Mouse (Mus musculus) erythroblast, embryonic 14.5 days (primary cell): ENCODE results near the gene Gsdme. TPM values are rescaled to one million over a fixed set of nuclear protein-coding genes. Genes with fewer than 3 reads are reported as not detected.

Source experiments
- H3K27me3 ChIP-seq: 2 replicates; pipeline ENCODE4 v1.6.1; 2012; ENCODE audit warnings: inconsistent platforms; ENCODE audit not compliant: control insufficient read depth
- H3K36me3 ChIP-seq: 2 replicates; pipeline ENCODE4 v1.6.1; 2012; ENCODE audit warnings: mild to moderate bottlenecking, inconsistent platforms; ENCODE audit not compliant: control insufficient read depth
- H3K4me1 ChIP-seq: 2 replicates; pipeline ENCODE4 v1.6.1; 2012; ENCODE audit warnings: inconsistent platforms; ENCODE audit not compliant: control insufficient read depth
- H3K4me3 ChIP-seq: replicated peaks from 2 replicates; pipeline ENCODE3; 2012; ENCODE audit warnings: moderate library complexity, mild to moderate bottlenecking, inconsistent platforms
- H3K9me3 ChIP-seq: 2 replicates; pipeline ENCODE4 v1.6.1; 2012; ENCODE audit warnings: low read length, inconsistent platforms, mixed read lengths; ENCODE audit not compliant: control insufficient read depth
- GATA1 ChIP-seq: IDR thresholded peaks from 2 replicates; pipeline ENCODE4 v1.6.1; 2012; ENCODE audit warnings: low read length, inconsistent platforms, mixed read lengths
- TAL1 ChIP-seq: IDR thresholded peaks from 3 replicates; pipeline ENCODE4 v1.6.1; 2012; ENCODE audit warnings: low read length, inconsistent platforms, mixed read lengths
- polyA plus RNA-seq: library from polyadenylated mRNA; stranded (reverse); fragments of >175 nt; gene quantifications from 2 replicates; pipeline ENCODE4 v1.2.3, GENCODE M21; 2012

Gene Gsdme
- 0.01 TPM in 2 replicates for polyA plus RNA-seq

DNA sequence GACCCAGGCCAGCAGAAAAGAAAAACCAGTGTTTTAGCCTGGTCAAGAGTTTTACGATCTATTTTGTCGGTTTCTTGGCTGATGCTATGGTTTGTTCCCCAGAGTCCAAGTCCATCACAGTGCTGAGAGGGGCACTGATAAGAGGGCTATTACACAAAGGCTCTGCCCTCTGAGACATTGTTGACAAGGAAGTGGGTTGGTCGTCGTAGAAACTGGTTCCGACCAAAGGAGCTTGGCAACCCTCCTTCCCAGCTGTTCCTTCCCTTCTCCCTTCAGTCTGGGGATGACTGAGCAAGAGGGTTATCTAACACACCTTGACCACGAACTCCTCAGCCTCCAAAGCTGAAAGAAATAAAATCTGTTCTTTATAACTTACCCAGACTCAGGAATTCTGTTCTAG is at the start of gene Gsdme:
Gene Gsdme (minus strand): TSS at position 193 of the 400 bp plus-strand sequence.
- Histone ChIP-seq H3K9me3 (no peaks in the 10 kb centered on the region), H3K36me3 (no peaks in the 10 kb centered on the region), H3K4me3 (no peak within 1 kb of the TSS), H3K4me1 (no peaks in the 10 kb centered on the region), H3K27me3 (peaks cover 15% of the 10 kb centered on the region)
- TF ChIP-seq TAL1 (no peak), GATA1 (no peak)

DNA sequence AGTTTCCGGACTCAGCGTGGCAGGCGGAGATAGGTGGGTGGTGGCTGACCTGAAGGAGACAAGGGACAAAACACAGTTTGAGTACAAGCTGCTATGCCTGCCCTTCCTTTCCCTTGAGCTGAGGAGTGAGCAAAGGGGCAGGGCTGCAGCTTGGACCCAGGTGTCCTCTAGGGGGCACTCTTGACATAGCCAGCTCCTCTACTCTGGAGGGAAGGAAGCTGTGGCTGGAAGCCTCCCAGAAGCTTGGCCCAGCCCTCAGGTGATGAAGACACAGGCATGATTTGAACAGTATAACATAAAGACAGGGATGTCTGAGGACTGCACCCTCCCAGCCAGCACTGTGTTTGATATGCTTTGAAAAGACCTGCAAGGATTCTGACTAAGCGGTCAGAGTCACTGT is 49.0 kb upstream of the Gsdme start:
- H3K36me3 ChIP-seq = no peaks in the 10 kb centered on the region
- no peak for TF ChIP-seq TAL1
- TF ChIP-seq GATA1 = no peak
- H3K9me3 ChIP-seq = no peaks in the 10 kb centered on the region
- no peaks in the 10 kb centered on the region for H3K27me3 ChIP-seq
- H3K4me3 ChIP-seq = no peak overlapping the region
- H3K4me1 ChIP-seq = no peaks in the 10 kb centered on the region

- H3K27me3 ChIP-seq = no peaks in the 10 kb centered on the region
- TF ChIP-seq TAL1 = no peak
- TF ChIP-seq GATA1 = no peak
These were observed 45.4 kb upstream of the Gsdme start for GRCm38 (mm10) chr6:50309019-50309418.

GRCm38 (mm10) chr6:50306625-50307024 is 43.0 kb upstream of the Gsdme start:
- Histone ChIP-seq H3K27me3 (no peaks in the 10 kb centered on the region), H3K9me3 (no peaks in the 10 kb centered on the region), H3K4me1 (no peaks in the 10 kb centered on the region), H3K36me3 (no peaks in the 10 kb centered on the region), H3K4me3 (no peak overlapping the region)
- TF ChIP-seq TAL1 (no peak), GATA1 (no peak)

More at GRCm38 (mm10) chr6:50309019-50309418, 45.4 kb upstream of the Gsdme start:
- no peaks in the 10 kb centered on the region for H3K9me3 ChIP-seq
- no peaks in the 10 kb centered on the region for H3K36me3 ChIP-seq
- H3K4me1 ChIP-seq = no peaks in the 10 kb centered on the region
- H3K4me3 ChIP-seq = no peak overlapping the region

- TF ChIP-seq GATA1 (no peak), TAL1 (no peak)
- no peaks in the 10 kb centered on the region for H3K9me3 ChIP-seq
- no peak overlapping the region for H3K4me3 ChIP-seq
- no peaks in the 10 kb centered on the region for H3K4me1 ChIP-seq
- no peaks in the 10 kb centered on the region for H3K27me3 ChIP-seq
- H3K36me3 ChIP-seq = no peaks in the 10 kb centered on the region
These were observed 41.4 kb upstream of the Gsdme start for GRCm38 (mm10) chr6:50304949-50305491.

DNA sequence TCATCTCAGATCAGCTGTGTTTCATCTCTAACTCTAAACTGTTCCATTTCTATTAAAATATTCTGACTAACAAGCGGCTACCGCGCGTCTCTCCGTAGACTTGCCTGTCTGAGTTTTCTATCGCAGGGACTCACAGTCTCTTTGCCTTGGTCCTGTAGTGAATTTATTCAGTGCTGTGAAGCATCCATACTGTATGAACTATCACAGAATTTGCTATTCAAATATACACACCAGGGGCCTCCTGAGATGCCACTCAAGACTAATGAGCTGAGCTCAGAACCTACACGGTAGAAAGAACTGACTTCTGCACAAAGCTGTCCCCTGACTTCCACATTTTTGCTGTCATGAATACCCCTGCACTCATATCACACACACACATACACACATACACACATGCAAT is 37.5 kb upstream of the Gsdme start:
- Histone ChIP-seq H3K9me3 (no peaks in the 10 kb centered on the region), H3K4me3 (no peak overlapping the region), H3K36me3 (no peaks in the 10 kb centered on the region), H3K27me3 (no peaks in the 10 kb centered on the region), H3K4me1 (no peaks in the 10 kb centered on the region)
- TF ChIP-seq TAL1 = no peak
- no peak for TF ChIP-seq GATA1

GRCm38 (mm10) chr6:50300622-50301021 is 37.0 kb upstream of the Gsdme start:
- Histone ChIP-seq H3K36me3 (no peaks in the 10 kb centered on the region), H3K27me3 (no peaks in the 10 kb centered on the region), H3K4me3 (no peak overlapping the region), H3K9me3 (no peaks in the 10 kb centered on the region), H3K4me1 (no peaks in the 10 kb centered on the region)
- no peak for TF ChIP-seq GATA1
- TF ChIP-seq TAL1 = no peak

GRCm38 (mm10) chr6:50299071-50299470 is 35.4 kb upstream of the Gsdme start:
- Histone ChIP-seq H3K9me3 (no peaks in the 10 kb centered on the region), H3K36me3 (no peaks in the 10 kb centered on the region), H3K4me3 (no peak overlapping the region), H3K4me1 (no peaks in the 10 kb centered on the region), H3K27me3 (no peaks in the 10 kb centered on the region)
- TF ChIP-seq GATA1 (no peak), TAL1 (no peak)

- TF ChIP-seq GATA1 (no peak), TAL1 (no peak)
- H3K36me3 ChIP-seq = no peaks in the 10 kb centered on the region
- no peaks in the 10 kb centered on the region for H3K27me3 ChIP-seq
- H3K9me3 ChIP-seq = no peaks in the 10 kb centered on the region
- no peaks in the 10 kb centered on the region for H3K4me1 ChIP-seq
- H3K4me3 ChIP-seq = no peak overlapping the region
These were observed 34.0 kb upstream of the Gsdme start for GRCm38 (mm10) chr6:50297671-50298070.

GRCm38 (mm10) chr6:50295136-50295535 is 31.5 kb upstream of the Gsdme start:
- Histone ChIP-seq H3K4me1 (peaks cover 2% of the 10 kb centered on the region; the same call in 1 of the 2 replicates), H3K9me3 (no peaks in the 10 kb centered on the region), H3K4me3 (no peak overlapping the region), H3K27me3 (no peaks in the 10 kb centered on the region), H3K36me3 (no peaks in the 10 kb centered on the region)
- TF ChIP-seq GATA1 = no peak
- no peak for TF ChIP-seq TAL1
